Mouse (Mus musculus) stomach, embryonic 16.5 days (tissue): ENCODE measurements around the gene Nr2c2. TPM values are rescaled to one million over a fixed set of nuclear protein-coding genes. Genes with fewer than 3 reads are reported as not detected.
A peak's percentile ranks its signal among the peaks of the same experiment; 100 is the strongest.
"Not testable (repeated sequence)": the region's sequence is repeated elsewhere in the genome, so short reads cannot be mapped to it uniquely, and the experiment has no call there.

Source experiments
- ATAC-seq: fragments of 200-750 bp; cut with Nextera tagmentation; 2 replicates; pipeline ENCODE4 v1.8.0; 2017; ENCODE audit warnings: moderate number of reproducible peaks, moderate TSS enrichment; ENCODE audit not compliant: insufficient read depth, low FRiP score
- H3K27ac ChIP-seq: fragments of 300-500 bp; sonication (generic); 2 replicates; pipeline ENCODE4 v1.5.1; 2014; ENCODE audit warnings: low read length
- H3K27me3 ChIP-seq: fragments of 300-500 bp; sonication (generic); 2 replicates; pipeline ENCODE4 v1.6.1; 2014; ENCODE audit warnings: low read length, control low read depth, mixed read lengths; ENCODE audit not compliant: control insufficient read depth, insufficient read depth
- H3K36me3 ChIP-seq: fragments of 300-500 bp; sonication (generic); 2 replicates; pipeline ENCODE4 v1.6.1; 2014; ENCODE audit warnings: low read length; ENCODE audit not compliant: control insufficient read depth, insufficient read depth
- H3K4me1 ChIP-seq: fragments of 300-500 bp; sonication (generic); 2 replicates; pipeline ENCODE4 v1.6.1; 2014; ENCODE audit warnings: low read length, control low read depth, mixed read lengths; ENCODE audit not compliant: control insufficient read depth, insufficient read depth
- H3K4me2 ChIP-seq: fragments of 300-500 bp; sonication (generic); 2 replicates; pipeline ENCODE4 v1.6.1; 2014; ENCODE audit warnings: low read depth, low read length, mixed read lengths
- H3K4me3 ChIP-seq: fragments of 300-500 bp; sonication (generic); replicated peaks from 2 replicates; pipeline ENCODE4 v1.5.1; 2014; ENCODE audit warnings: mild to moderate bottlenecking, low read length
- H3K9ac ChIP-seq: fragments of 300-500 bp; sonication (generic); 2 replicates; pipeline ENCODE4 v1.6.1; 2014; ENCODE audit warnings: low read length
- H3K9me3 ChIP-seq: fragments of 300-500 bp; sonication (generic); replicated peaks from 2 replicates; pipeline ENCODE4 v1.6.1; 2016; ENCODE audit warnings: low read length, control low read depth; ENCODE audit not compliant: control insufficient read depth
- WGBS: fragments of 180-500 bp; shearing (Covaris S2); extraction: QIAGEN DNeasy Blood & Tissue Kit; methylation state at CpG from one replicate; pipeline ENCODE4 v1.1.7; 2014; 5-methylcytosine and 5-hydroxymethylcytosine counted together
- polyA plus RNA-seq: library from polyadenylated mRNA; unstranded; fragments of >200 nt; fragmentation: Nextera tagmentation; extraction: Ambion mirVana; gene quantifications from 2 replicates; pipeline ENCODE4 v1.2.1, GENCODE M21; 2015

Nr2c2 gene
- polyA plus RNA-seq, 1 experiment from 2014 or later: 14.7 TPM

DNA sequence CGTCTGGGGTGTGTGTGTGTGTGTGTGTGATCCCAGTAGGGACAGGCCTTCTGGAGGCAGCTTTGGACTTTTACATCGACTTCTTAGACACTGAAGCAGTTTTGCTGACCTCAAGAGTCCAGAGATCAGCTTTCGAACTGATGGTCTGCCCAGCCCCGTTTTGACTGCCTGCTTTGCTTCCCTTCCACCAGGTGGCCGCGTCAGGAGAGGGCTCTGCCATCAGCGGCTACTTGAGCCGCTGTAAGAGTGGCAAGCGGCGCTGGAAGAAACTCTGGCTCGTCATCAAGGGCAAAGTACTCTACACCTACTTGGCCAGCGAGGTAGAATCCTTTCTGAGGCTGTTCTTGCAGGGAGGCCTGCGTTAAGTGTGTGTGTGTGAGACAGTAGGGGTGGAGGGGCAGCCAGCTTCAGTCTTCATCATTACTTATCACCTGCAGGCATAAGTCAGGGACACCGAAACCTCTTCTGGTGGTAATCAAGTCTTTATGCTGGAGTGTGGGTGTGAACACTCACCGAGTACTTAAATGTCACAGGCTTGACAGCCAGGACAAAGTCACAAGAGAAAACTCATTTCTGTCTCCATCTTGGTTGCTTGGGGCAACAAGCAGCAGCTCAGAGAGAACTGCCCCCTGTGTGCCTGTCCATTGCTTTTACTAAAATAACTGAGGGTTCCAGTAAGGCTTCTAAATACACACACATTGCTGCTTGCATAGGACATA is 19.9 kb upstream of the Nr2c2 start:
- WGBS: 49% methylated on average over 15 of the region's 15 CpGs
- no peak for ATAC-seq

GRCm38 (mm10) chr6:92080730-92081129 is 10.5 kb upstream of the Nr2c2 start:
- Histone ChIP-seq H3K4me3 (no peak overlapping the region), H3K4me1 (no peaks in the 10 kb centered on the region), H3K36me3 (no peaks in the 10 kb centered on the region), H3K27me3 (no peaks in the 10 kb centered on the region), H3K9me3 (no peaks in the 10 kb centered on the region), H3K27ac (no peak overlapping the region), H3K4me2 (no peak overlapping the region), H3K9ac (no peak overlapping the region)
- 95% methylated on average over 2 of the region's 2 CpGs for WGBS
- no peak for ATAC-seq

More for the DNA sequence above, 19.9 kb upstream of the Nr2c2 start:
- Histone ChIP-seq H3K9ac (no peak overlapping the region), H3K36me3 (no peaks in the 10 kb centered on the region), H3K9me3 (no peaks in the 10 kb centered on the region), H3K4me3 (no peak overlapping the region), H3K27ac (no peak overlapping the region), H3K27me3 (no peaks in the 10 kb centered on the region), H3K4me1 (no peaks in the 10 kb centered on the region), H3K4me2 (no peak overlapping the region)

GRCm38 (mm10) chr6:92082756-92083155 is 8.4 kb upstream of the Nr2c2 start:
- WGBS: 83% methylated on average over 4 of the region's 4 CpGs
- ATAC-seq: no peak
- H3K4me1 ChIP-seq: no peaks in the 10 kb centered on the region

GRCm38 (mm10) chr6:92084932-92085331 is 6.3 kb upstream of the Nr2c2 start:
- Histone ChIP-seq H3K27ac (no peak overlapping the region), H3K4me3 (no peak overlapping the region), H3K9ac (no peak overlapping the region), H3K36me3 (no peaks in the 10 kb centered on the region), H3K4me1 (no peaks in the 10 kb centered on the region), H3K27me3 (no peaks in the 10 kb centered on the region), H3K4me2 (no peak overlapping the region), H3K9me3 (no peaks in the 10 kb centered on the region)
- ATAC-seq: no peak
- WGBS: 75% methylated on average over 3 of the region's 3 CpGs

More at GRCm38 (mm10) chr6:92082756-92083155, 8.4 kb upstream of the Nr2c2 start:
- no peak overlapping the region for H3K9ac ChIP-seq
- H3K36me3 ChIP-seq: no peaks in the 10 kb centered on the region
- H3K9me3 ChIP-seq: no peaks in the 10 kb centered on the region
- no peak overlapping the region for H3K4me2 ChIP-seq
- no peaks in the 10 kb centered on the region for H3K27me3 ChIP-seq
- H3K4me3 ChIP-seq: no peak overlapping the region
- H3K27ac ChIP-seq: no peak overlapping the region

DNA sequence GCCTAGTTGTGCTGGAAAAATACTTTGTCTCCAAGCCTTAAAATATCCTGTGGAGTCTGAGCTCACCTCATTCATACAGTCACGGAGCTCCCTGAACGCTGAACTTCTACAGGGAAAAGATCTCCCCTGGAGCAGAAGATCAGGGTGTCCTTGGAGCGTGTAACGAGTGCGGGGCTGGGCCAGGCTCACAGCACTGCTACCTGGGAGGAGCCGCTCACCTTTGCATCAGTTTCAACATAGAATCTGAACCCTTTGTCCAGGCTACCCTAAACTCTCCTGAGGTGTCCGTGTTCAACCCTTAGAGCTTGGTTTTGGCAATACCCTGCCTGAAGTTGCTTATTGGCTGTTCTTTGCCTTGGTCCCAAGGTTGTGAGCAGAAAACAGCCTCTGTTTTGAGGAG is 2.0 kb upstream of the Nr2c2 start:
- H3K4me2 ChIP-seq, H3K9ac ChIP-seq, ATAC-seq, H3K4me3 ChIP-seq, H3K27ac ChIP-seq, H3K36me3 ChIP-seq, H3K9me3 ChIP-seq, H3K27me3 ChIP-seq: not testable (repeated sequence)
- WGBS: 86% methylated on average over 7 of the region's 7 CpGs
- H3K4me1 ChIP-seq: peaks cover 17% of the 10 kb centered on the region

DNA sequence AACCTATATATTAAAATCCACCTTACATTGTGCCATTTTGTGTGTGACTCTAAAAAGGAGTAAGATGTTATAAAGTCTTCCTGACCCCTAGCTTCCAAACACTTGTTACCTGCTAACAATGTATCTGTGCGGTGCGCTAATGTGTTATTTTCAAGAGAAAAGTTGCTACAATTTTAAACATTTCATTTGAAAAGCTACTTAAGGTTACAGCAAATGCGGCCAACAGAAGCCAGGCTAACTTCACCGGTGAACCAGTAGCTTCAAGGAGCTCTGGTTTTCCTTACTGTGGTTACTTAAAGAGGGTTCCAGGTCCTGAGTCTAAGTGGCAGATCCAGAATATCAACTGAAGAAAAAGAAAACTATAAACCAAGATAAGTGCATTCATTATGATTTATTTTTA is 1.2 kb upstream of the Nr2c2 start:
- no peaks in the 10 kb centered on the region for H3K9me3 ChIP-seq
- H3K36me3 ChIP-seq: no peaks in the 10 kb centered on the region
- no peak for ATAC-seq
- peaks cover 23% of the 10 kb centered on the region for H3K4me1 ChIP-seq
- H3K9ac ChIP-seq: no peak overlapping the region; the same call in 1 of the 2 replicates
- H3K4me3 ChIP-seq: no peak overlapping the region; the same call in 1 of the 2 replicates
- H3K4me2 ChIP-seq: peak overlapping the region; percentile 79; the same call in 1 of the 2 replicates
- WGBS: 86% methylated on average over 4 of the region's 4 CpGs
- H3K27me3 ChIP-seq: no peaks in the 10 kb centered on the region
- no peak overlapping the region for H3K27ac ChIP-seq

DNA sequence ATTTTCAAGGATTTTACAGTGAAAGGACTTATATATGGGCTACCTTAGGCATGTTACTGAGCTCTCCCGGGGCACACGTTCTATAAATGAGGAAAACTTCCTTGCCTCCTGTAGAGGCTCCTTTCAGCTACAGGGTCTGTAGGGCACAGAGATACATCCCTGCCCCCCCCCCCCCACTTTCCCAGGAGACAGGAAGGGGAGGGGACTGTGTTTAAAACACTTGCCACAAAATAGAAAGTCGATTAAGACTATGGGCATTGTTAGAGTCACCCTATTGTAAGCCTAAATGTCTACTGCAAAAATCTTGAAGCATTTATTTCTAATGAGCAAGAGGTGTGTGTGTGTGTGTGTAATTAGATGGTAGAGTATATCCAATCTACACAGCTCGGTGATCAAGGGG is 693 bp upstream of the Nr2c2 start:
- Histone ChIP-seq H3K27ac (peak overlapping the region; percentile 100), H3K36me3 (no peaks in the 10 kb centered on the region), H3K4me2 (peak overlapping the region; percentile 79), H3K4me3 (peak overlapping the region; percentile 71), H3K4me1 (peaks cover 27% of the 10 kb centered on the region), H3K9ac (peak overlapping the region; percentile 94), H3K9me3 (no peaks in the 10 kb centered on the region), H3K27me3 (no peaks in the 10 kb centered on the region)
- ATAC-seq: no peak
- 4% methylated on average over 4 of the region's 4 CpGs for WGBS

DNA sequence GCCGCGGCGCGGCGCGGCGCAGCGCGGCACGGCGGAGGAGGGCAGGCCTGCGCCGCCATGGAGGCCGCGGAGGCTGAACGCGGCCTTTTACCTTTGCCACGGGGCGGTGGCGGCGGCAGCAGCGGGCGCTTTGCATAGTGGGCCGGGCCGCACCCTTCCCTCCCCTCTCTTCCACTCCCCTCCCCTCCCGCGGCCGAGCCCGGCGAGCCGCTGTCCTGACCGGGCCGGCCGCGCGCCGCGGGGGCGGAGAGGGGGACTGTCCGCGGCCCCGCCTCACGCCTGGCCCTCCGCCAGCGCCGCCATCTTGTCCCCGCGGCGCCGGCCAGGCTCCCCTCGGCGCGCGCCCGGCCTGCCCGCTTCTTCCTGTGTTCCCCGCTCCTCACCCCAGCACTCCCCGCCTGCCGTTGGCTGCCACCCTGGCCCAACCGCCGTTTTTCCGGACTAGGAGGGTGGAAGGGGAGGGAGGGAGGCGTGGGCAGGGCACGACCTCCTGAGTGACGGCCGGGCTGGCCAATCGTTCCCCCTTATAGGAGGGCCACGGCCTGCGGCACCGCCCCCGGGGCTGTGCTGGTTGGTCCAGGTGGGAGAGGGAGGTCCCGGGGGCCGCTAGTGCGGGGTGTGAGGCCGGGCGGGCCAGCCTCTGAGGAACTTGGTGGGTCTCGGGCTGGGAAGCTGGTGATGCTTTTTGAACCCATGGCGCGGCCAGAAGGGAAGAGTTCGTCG is 738 bp downstream of the Nr2c2 start:
- peak overlapping the region; percentile 71 for H3K4me3 ChIP-seq
- no peaks in the 10 kb centered on the region for H3K27me3 ChIP-seq
- WGBS: 0% methylated on average over 58 of the region's 81 CpGs
- no peaks in the 10 kb centered on the region for H3K9me3 ChIP-seq
- no peaks in the 10 kb centered on the region for H3K36me3 ChIP-seq
- peak overlapping the region; percentile 100 for H3K27ac ChIP-seq
- H3K4me1 ChIP-seq: peaks cover 31% of the 10 kb centered on the region
- H3K4me2 ChIP-seq: peak overlapping the region; percentile 79
- peak overlapping the region; percentile 94 for H3K9ac ChIP-seq
- peak; percentile 99 for ATAC-seq

DNA sequence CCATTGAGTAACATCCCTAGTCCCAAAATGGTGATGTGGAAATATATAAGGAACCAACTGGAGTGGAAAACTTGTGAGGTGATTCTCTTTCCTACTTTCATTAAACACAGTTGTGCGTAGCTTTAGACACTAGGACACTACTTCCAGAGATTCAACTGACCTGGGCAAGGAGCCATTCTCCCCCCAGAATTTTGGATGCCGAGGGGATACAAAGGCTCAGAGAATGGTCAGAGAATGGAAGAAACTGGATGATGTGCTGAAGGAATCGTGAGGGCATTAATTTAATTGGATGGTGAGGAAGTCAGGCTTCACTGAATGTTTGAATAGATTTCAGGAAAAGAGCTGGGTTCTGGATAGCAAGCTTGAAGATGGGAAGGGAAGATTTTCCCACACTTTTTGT is 1.5 kb downstream of the Nr2c2 start:
- Histone ChIP-seq H3K9me3 (no peaks in the 10 kb centered on the region), H3K27ac (peak overlapping the region; percentile 100), H3K4me1 (peaks cover 31% of the 10 kb centered on the region), H3K4me3 (peak overlapping the region; percentile 71), H3K27me3 (no peaks in the 10 kb centered on the region), H3K36me3 (no peaks in the 10 kb centered on the region), H3K4me2 (peak overlapping the region; percentile 68), H3K9ac (peak overlapping the region; percentile 94)
- 19% methylated on average over 3 of the region's 3 CpGs for WGBS
- ATAC-seq: no peak
